8 mouse cellular contexts compared by ENCODE assay signal in genomic region chr3:53735147-53735546, GRCm38 (mm10).
DNase-seq lines count a peak whose midpoint lies in the region; ATAC-seq and TF ChIP-seq lines count a peak whose summit lies in the region.
"Had no signal": no experiment of that assay in that cellular context is flagged by ENCODE, and none has a peak within 500 bp of the region (broad histone marks: within the 10 kb centered on the region; RNA-seq: fewer than 3 reads in every experiment).

No protein-coding gene starts in this region.

- no peaks in the 10 kb centered on the region for H3K9me3 ChIP-seq in lung, embryonic 14.5 days (ENCODE audit: low read depth, low read length)
- H3K9me3 ChIP-seq in limb, embryonic 14.5 days (ENCODE audit: control insufficient read depth, low read length) = no peaks in the 10 kb centered on the region

- no peak for TF ChIP-seq POLR2A in limb, embryonic 14.5 days (IDR thresholded peaks at IDR 0.05; ENCODE audit: borderline replicate concordance, extremely low read depth, insufficient read depth, insufficient read length)

- H3K27ac ChIP-seq in lung, embryonic 14.5 days (ENCODE audit: low read depth) = no peak overlapping the region
- no peak overlapping the region for H3K27ac ChIP-seq in limb, embryonic 14.5 days (replicated peaks; ENCODE audit: low read depth, low read length)
- H3K27ac ChIP-seq: macrophage had no signal

- no peak overlapping the region for H3K4me3 ChIP-seq in lung, embryonic 14.5 days (ENCODE audit: low read depth, low read length)
- no peak overlapping the region for H3K4me3 ChIP-seq in limb, embryonic 14.5 days (replicated peaks; ENCODE audit: low read length)

- no peaks in the 10 kb centered on the region for H3K27me3 ChIP-seq in lung, embryonic 14.5 days (ENCODE audit: insufficient read depth, low read length)
- H3K27me3 ChIP-seq in limb, embryonic 14.5 days (ENCODE audit: control insufficient read depth, insufficient read depth, low read length) = no peaks in the 10 kb centered on the region

- no peaks in the 10 kb centered on the region for H3K36me3 ChIP-seq in lung, embryonic 14.5 days (ENCODE audit: insufficient read depth)
- no peaks in the 10 kb centered on the region for H3K36me3 ChIP-seq in limb, embryonic 14.5 days (ENCODE audit: control insufficient read depth, insufficient read depth, low read length)

- DNase-seq in lung, embryonic 14.5 days = peak; percentile 77
- no peak for DNase-seq in lung, adult 18-20 months
- DNase-seq in embryo, embryonic 10 days (ENCODE audit: low spot score) = peak; percentile 73
- DNase-seq in heart, postnatal 4 days = peak; percentile 45
- peak; percentile 47 for DNase-seq in limb, embryonic 14.5 days (ENCODE audit: low spot score)
- DNase-seq in telencephalon, adult 2 months (ENCODE audit: low read depth, low spot score) = peak; percentile 26
- no peak for DNase-seq in testis, postnatal 14 days (ENCODE audit: low spot score)

- TF ChIP-seq CTCF in lung, embryonic 14.5 days (IDR thresholded peaks at IDR 0.05; ENCODE audit: low read depth) = peak; percentile 63

- no peak; the same call in 1 of the 2 replicates for ATAC-seq in lung, embryonic 14.5 days (ENCODE audit: insufficient read depth)
- no peak for ATAC-seq in limb, embryonic 14.5 days (ENCODE audit: low FRiP score, low read depth)

- H3K4me1 ChIP-seq in lung, embryonic 14.5 days (ENCODE audit: insufficient read depth) = no peaks in the 10 kb centered on the region
- no peaks in the 10 kb centered on the region for H3K4me1 ChIP-seq in limb, embryonic 14.5 days (ENCODE audit: control insufficient read depth, insufficient read depth, low read length)

- H3K4me2 ChIP-seq in lung, embryonic 14.5 days = no peak overlapping the region
- no peak overlapping the region for H3K4me2 ChIP-seq in limb, embryonic 14.5 days (replicated peaks; ENCODE audit: low read depth, low read length, severe bottlenecking)

- WGBS in lung, embryonic 14.5 days = 33% methylated on average over 5 of the region's 5 CpGs
- 35% methylated on average over 5 of the region's 5 CpGs for WGBS in limb, embryonic 14.5 days

- no peak overlapping the region for H3K9ac ChIP-seq in lung, embryonic 14.5 days
- no peak overlapping the region for H3K9ac ChIP-seq in limb, embryonic 14.5 days (ENCODE audit: low read depth, low read length, severe bottlenecking)

Comparison
In these comparisons a context has a peak if more than half of its experiments do, and no peak if none do; other contexts are left out.
1. DNase-seq: peak in lung, embryonic 14.5 days (single experiment), embryo, embryonic 10 days (single experiment), heart, postnatal 4 days (single experiment), limb, embryonic 14.5 days (single experiment) and telencephalon, adult 2 months (single experiment); none in lung, adult 18-20 months (0 of 2) and testis, postnatal 14 days (single experiment).